Mouse (Mus musculus): ENCODE measurements around the gene Col10a1.

- no peak for TF ChIP-seq POLR2A (IDR thresholded peaks at IDR 0.05; ENCODE audit: insufficient read depth, low read depth, low read length)
- TF ChIP-seq CTCF (IDR thresholded peaks at IDR 0.05; ENCODE audit: insufficient read depth, low read depth, low read length), result no peak
Measured at GRCm38 (mm10) chr10:34368138-34368537, 21.6 kb upstream of the Col10a1 start.
